Mouse (Mus musculus) gastrocnemius, adult 2 months (tissue): ENCODE data around the gene Hdac7. TPM values are rescaled to one million over a fixed set of nuclear protein-coding genes. Genes with fewer than 3 reads are reported as not detected.

ENCODE experiments used
- DNase-seq: peaks from one replicate; pipeline ENCODE4 v3.0.0; 2022
- H3K27ac ChIP-seq: fragments of 200-600 bp; 2 replicates; pipeline ENCODE4 v1.8.1; 2022; ENCODE audit warnings: mild to moderate bottlenecking
- H3K4me3 ChIP-seq: fragments of 200-600 bp; 2 replicates; pipeline ENCODE4 v1.8.1; 2022; ENCODE audit warnings: mild to moderate bottlenecking, moderate library complexity
- CTCF ChIP-seq: fragments of 200-600 bp; IDR thresholded peaks from 2 replicates; pipeline ENCODE4 v1.8.1; 2022; ENCODE audit warnings: antibody characterized with exemption, mild to moderate bottlenecking, moderate library complexity
- intact Hi-C: fragments of 180-260 bp; cut with DNase I; formaldehyde crosslinking; loops from one replicate; pipeline ENCODE4 v1.15.1; 2025
- total RNA-seq, 2 experiments: library from RNA; stranded (reverse); gene quantifications; 2 replicates each; pipeline ENCODE4 v1.2.3; 2021

Hdac7 gene
- total RNA-seq, 2 experiments from 2014 or later: 10.2 to 11.6 TPM

GRCm38 (mm10) chr15:97787799-97788667 lies 56.3 kb downstream of the Hdac7 start:
- intact Hi-C loops: no loop called here
- H3K27ac ChIP-seq: peak overlapping the region; percentile 93

DNA sequence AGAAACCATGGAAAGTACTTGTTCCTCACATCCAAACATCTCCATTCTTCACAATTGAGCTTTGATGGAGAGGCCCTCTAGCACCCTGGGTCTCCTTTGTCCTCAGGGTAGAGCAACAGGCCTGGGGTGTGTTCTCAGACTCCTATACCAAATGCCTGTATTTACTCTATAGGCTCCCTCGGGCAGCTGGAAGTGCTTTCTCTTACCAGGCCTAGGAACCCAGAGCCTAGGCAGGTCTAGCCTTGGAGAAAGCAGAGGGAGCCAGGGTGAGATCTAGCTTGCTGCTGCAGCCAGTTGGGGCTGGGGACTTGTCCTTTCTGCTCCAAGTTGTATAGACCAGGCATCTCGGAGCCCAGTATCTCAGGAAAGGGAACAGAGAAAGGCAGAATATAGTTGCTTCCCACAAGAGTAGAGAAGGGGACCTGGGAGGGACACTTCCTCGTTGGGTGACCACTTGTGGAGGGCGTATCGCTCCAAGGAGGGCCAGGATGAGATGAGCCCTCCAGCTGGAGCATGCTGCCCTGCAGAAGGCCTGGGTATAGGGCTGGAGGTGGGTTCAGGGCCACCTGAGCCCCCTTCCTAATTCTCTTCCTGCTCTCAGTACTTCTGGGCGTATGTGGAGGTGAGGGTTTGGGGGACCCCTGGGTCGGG lies 57.0 kb downstream of the Hdac7 start:
- H3K27ac ChIP-seq: peak overlapping the region; percentile 93
- DNase-seq: no peak
- intact Hi-C loops: no loop called here
- H3K4me3 ChIP-seq: peak overlapping the region; percentile 29
- TF ChIP-seq CTCF: no peak

More at GRCm38 (mm10) chr15:97787799-97788667, 56.3 kb downstream of the Hdac7 start:
- H3K4me3 ChIP-seq: no peak overlapping the region; the same call in 1 of the 2 replicates
- TF ChIP-seq CTCF: no peak
- DNase-seq: no peak

- Histone ChIP-seq H3K27ac (peak overlapping the region; percentile 93), H3K4me3 (0 out of 2 replicates have a peak overlapping the region, but pooled peaks have one; percentile 7)
- TF ChIP-seq CTCF: no peak
- DNase-seq: peak; percentile 46
- intact Hi-C loops: no loop called here
Measured at GRCm38 (mm10) chr15:97786412-97787112, 57.7 kb downstream of the Hdac7 start.

- TF ChIP-seq CTCF: no peak
- peak overlapping the region; percentile 93 for H3K27ac ChIP-seq
- intact Hi-C loops: no loop called here
- peak; percentile 63 for DNase-seq
- H3K4me3 ChIP-seq: no peak overlapping the region
Measured at GRCm38 (mm10) chr15:97785731-97786411, 58.4 kb downstream of the Hdac7 start.

DNA sequence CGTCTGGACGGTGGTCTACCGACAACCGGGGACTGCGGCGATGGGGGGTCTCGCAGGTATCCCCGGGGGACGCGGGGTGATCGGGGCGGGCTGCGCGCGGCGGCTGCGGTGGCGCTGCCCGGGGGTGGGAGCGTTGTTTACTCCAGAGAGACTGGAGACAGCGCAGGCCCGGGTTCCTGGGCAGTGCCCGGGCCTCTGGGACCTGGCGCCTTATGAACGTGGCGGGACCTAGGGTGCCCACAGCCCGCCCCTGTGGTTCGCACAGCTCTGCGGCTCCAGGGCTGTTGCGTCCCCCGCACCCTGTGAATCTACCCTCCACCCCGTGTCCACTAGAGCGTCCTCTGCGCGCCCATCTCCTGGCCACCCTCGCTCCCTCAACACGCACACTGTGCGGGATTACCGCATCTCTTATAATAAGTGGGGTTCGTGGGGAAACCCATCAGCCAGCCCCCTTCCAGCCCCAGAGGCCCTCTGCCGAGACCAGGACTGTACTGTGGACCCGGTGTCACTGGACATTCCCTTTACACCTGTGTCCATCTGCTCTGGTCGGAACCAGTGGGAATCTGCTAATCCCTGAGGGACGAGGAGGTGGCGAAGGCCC lies 59.6 kb downstream of the Hdac7 start:
- intact Hi-C loops: loop anchor here (1.0 to 5.0 kb wide), 2 partner anchors 66 to 168 kb away; no protein-coding TSS in a partner anchor
- no peak for TF ChIP-seq CTCF

DNA sequence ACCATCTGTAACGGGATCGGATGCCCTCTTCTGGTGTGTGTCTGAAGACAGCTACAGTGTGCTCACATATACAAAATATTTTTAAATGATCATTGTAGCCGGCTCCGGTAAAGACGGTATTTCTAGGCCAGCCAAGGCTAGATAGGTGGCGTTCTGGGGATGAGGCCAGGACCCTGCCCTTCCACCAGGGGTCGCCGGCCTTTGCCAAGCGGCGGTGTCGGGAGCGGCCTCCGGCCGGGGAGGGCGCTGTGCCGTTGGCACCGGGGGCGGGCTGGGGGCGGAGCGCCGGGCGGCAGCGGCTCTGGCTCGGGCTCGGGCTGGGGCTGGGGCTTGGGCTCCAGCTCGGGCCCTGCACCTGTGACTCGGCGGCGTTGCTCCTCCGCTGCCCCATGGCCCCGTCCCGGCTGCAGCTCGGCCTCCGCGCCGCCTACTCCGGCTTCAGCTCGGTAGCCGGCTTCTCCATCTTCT lies 60.2 kb downstream of the Hdac7 start:
- TF ChIP-seq CTCF: no peak; the same call in 1 of the 2 replicates
- intact Hi-C loops: loop anchor here (1.0 to 5.0 kb wide), 2 partner anchors 66 to 168 kb away; no protein-coding TSS in a partner anchor
- Histone ChIP-seq H3K27ac (peak overlapping the region; percentile 93), H3K4me3 (peak overlapping the region; percentile 85)
- peak; percentile 96 for DNase-seq

More for the DNA sequence above, 59.6 kb downstream of the Hdac7 start:
- Histone ChIP-seq H3K27ac (peak overlapping the region; percentile 93), H3K4me3 (peak overlapping the region; percentile 85)
- peak; percentile 68 for DNase-seq

DNA sequence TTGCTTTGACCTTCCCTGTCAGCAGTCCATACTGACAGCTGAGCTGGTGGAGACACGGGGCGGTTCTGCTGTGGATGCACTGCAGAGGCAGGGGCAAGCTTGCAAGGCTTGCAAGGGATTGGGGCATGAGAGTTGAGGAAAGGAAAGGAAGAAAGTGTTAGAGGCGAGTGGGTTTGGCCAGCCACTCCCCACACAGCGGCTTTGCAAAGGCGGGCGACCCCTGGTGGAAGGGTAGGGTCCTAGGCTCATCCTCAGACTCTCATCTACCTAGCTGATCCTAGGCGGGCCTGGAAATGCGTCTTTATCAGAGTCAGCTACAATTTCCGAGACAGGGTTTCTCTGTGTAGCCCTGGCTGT lies 61.6 kb downstream of the Hdac7 start:
- TF ChIP-seq CTCF: peak; percentile 86
- DNase-seq: peak; percentile 87
- intact Hi-C loops: loop anchor here (5.0 kb wide), 1 partner anchor 170 kb away; no protein-coding TSS in a partner anchor
- Histone ChIP-seq H3K27ac (peak overlapping the region; percentile 60), H3K4me3 (peak overlapping the region; percentile 63)

- peak; percentile 72 for DNase-seq
- intact Hi-C loops: loop anchor here (5.0 kb wide), 1 partner anchor 170 kb away; no protein-coding TSS in a partner anchor
Measured at GRCm38 (mm10) chr15:97781961-97782748, 62.1 kb downstream of the Hdac7 start.

DNA sequence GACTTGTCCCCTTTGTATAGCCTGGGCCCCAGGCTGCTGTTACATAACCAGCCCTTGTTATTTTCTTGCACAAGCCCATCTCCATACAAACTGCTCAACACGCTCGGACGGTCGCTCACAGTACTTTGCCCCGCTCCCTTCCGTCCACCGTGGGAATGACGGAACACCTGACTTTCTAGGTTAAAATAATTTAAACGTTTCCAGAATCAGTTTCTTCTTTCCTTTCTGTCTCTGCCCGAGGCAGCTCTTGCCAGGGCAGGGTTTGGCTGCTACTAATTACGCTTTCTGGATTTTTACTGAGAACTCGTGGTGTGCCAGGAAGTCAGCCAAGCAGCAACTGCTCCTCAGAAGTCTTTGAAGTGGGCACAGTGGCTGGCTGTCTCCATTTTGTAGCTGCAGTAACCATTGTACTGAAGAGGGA lies 63.7 kb downstream of the Hdac7 start:
- TF ChIP-seq CTCF: no peak
- Histone ChIP-seq H3K4me3 (no peak overlapping the region), H3K27ac (peak overlapping the region; percentile 40)
- intact Hi-C loops: loop anchor here (5.0 kb wide), 1 partner anchor 172 kb away; no protein-coding TSS in a partner anchor
- DNase-seq: no peak

More at GRCm38 (mm10) chr15:97781961-97782748, 62.1 kb downstream of the Hdac7 start:
- Histone ChIP-seq H3K4me3 (peak overlapping the region; percentile 63), H3K27ac (peak overlapping the region; percentile 60)
- no peak for TF ChIP-seq CTCF

DNA sequence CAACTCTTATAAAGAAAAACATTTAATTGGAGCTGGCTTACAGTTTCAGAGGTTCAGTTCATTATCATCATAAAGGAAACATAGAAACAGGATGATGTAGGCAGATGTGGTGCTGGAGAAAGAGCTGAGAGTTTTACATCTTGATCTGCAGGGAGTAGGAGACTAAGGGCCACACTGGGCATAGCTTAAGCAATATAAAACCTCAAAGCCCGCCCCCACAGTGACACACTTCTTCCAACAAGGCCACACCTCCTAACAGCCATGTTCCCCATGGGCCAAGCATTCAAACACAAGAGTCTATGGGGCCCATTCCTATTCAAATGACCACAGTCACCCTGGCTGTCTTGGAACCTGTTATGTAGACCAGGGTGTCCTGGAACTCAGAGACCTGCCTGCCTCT lies 64.7 kb downstream of the Hdac7 start:
- Histone ChIP-seq H3K4me3 (no peak overlapping the region), H3K27ac (no peak overlapping the region)
- no peak for DNase-seq
- no peak for TF ChIP-seq CTCF
- intact Hi-C loops: no loop called here
